Mouse (Mus musculus) CH12.LX (cell line): ENCODE data around the gene Grik5.

Experiments
- ZC3H11A ChIP-seq: IDR thresholded peaks from 2 replicates; pipeline ENCODE4 v1.6.1; 2012; ENCODE audit warnings: low read depth, mild to moderate bottlenecking, inconsistent platforms, low read length, improper control_type of control experiment
- ZNF384 ChIP-seq: IDR thresholded peaks from 2 replicates; pipeline ENCODE4 v1.6.1; 2012; ENCODE audit warnings: low read depth, low read length, improper control_type of control experiment, inconsistent platforms

GRCm38 (mm10) chr7:25049295-25049930, 22.7 kb downstream of the Grik5 start:
- no peak for TF ChIP-seq ZC3H11A
- TF ChIP-seq ZNF384 = no peak
